Mouse (Mus musculus) kidney, embryonic 15.5 days (tissue): ENCODE measurements around the gene Hnrnpdl. TPM values are rescaled to one million over a fixed set of nuclear protein-coding genes. Genes with fewer than 3 reads are reported as not detected.

ENCODE experiments used
- ATAC-seq: fragments of 200-750 bp; cut with Nextera tagmentation; replicated peaks from 2 replicates; pipeline ENCODE4 v1.8.0; 2017; ENCODE audit warnings: moderate TSS enrichment; ENCODE audit not compliant: low FRiP score
- H3K27ac ChIP-seq: fragments of 300-500 bp; sonication (generic); 2 replicates; pipeline ENCODE4 v1.5.1; 2015; ENCODE audit warnings: mild to moderate bottlenecking, inconsistent platforms
- H3K27me3 ChIP-seq: fragments of 300-500 bp; sonication (generic); 2 replicates; pipeline ENCODE4 v1.6.1; 2015; ENCODE audit warnings: inconsistent platforms
- H3K36me3 ChIP-seq: fragments of 300-500 bp; sonication (generic); 2 replicates; pipeline ENCODE4 v1.6.1; 2015; ENCODE audit warnings: inconsistent platforms
- H3K4me1 ChIP-seq: fragments of 300-500 bp; sonication (generic); 2 replicates; pipeline ENCODE4 v1.6.1; 2015; ENCODE audit warnings: inconsistent platforms
- H3K4me2 ChIP-seq: fragments of 300-500 bp; sonication (generic); 2 replicates; pipeline ENCODE4 v1.6.1; 2015; ENCODE audit warnings: moderate library complexity, mild to moderate bottlenecking, inconsistent platforms
- H3K4me3 ChIP-seq: fragments of 300-500 bp; sonication (generic); replicated peaks from 2 replicates; pipeline ENCODE4 v1.5.1; 2015; ENCODE audit warnings: mild to moderate bottlenecking, inconsistent platforms
- H3K9ac ChIP-seq: fragments of 300-500 bp; sonication (generic); 2 replicates; pipeline ENCODE4 v1.6.1; 2015; ENCODE audit warnings: mild to moderate bottlenecking, inconsistent platforms
- H3K9me3 ChIP-seq: fragments of 300-500 bp; sonication (generic); replicated peaks from 2 replicates; pipeline ENCODE4 v1.6.1; 2016; ENCODE audit warnings: inconsistent platforms
- WGBS: fragments of 180-500 bp; shearing (Covaris S2); methylation state at CpG from one replicate; pipeline ENCODE4 v1.1.7; 2015; ENCODE audit warnings: mixed read lengths; 5-methylcytosine and 5-hydroxymethylcytosine counted together
- polyA plus RNA-seq: library from polyadenylated mRNA; unstranded; fragments of >200 nt; fragmentation: Nextera tagmentation; extraction: Ambion mirVana; gene quantifications from 2 replicates; pipeline ENCODE4 v1.2.1, GENCODE M21; 2015

Gene Hnrnpdl
- polyA plus RNA-seq, 1 experiment from 2014 or later: 169 TPM

- Histone ChIP-seq H3K27me3 (no peaks in the 10 kb centered on the region), H3K9ac (no peak overlapping the region), H3K36me3 (peaks cover 9% of the 10 kb centered on the region; the same call in 1 of the 2 replicates), H3K4me3 (no peak overlapping the region), H3K9me3 (no peaks in the 10 kb centered on the region), H3K27ac (no peak overlapping the region), H3K4me1 (peaks cover 38% of the 10 kb centered on the region), H3K4me2 (no peak overlapping the region)
- WGBS: 85% methylated on average over 4 of the region's 4 CpGs
- ATAC-seq: no peak
Measured at GRCm38 (mm10) chr5:100044030-100044429, 4.6 kb upstream of the Hnrnpdl start.

- 79% methylated on average over 5 of the region's 5 CpGs for WGBS
Measured at GRCm38 (mm10) chr5:100043361-100043760, 3.9 kb upstream of the Hnrnpdl start.

GRCm38 (mm10) chr5:100042467-100042866, 3.0 kb upstream of the Hnrnpdl start:
- Histone ChIP-seq H3K27me3 (no peaks in the 10 kb centered on the region), H3K27ac (no peak overlapping the region), H3K4me2 (no peak overlapping the region), H3K4me1 (peaks cover 25% of the 10 kb centered on the region), H3K36me3 (peaks cover 9% of the 10 kb centered on the region; the same call in 1 of the 2 replicates), H3K4me3 (no peak overlapping the region), H3K9me3 (no peaks in the 10 kb centered on the region), H3K9ac (no peak overlapping the region)
- 93% methylated on average over 8 of the region's 8 CpGs for WGBS
- no peak for ATAC-seq

More at GRCm38 (mm10) chr5:100043361-100043760, 3.9 kb upstream of the Hnrnpdl start:
- H3K4me2 ChIP-seq: no peak overlapping the region
- ATAC-seq: no peak
- H3K9me3 ChIP-seq: no peaks in the 10 kb centered on the region
- no peak overlapping the region for H3K9ac ChIP-seq
- H3K27me3 ChIP-seq: no peaks in the 10 kb centered on the region
- no peak overlapping the region for H3K27ac ChIP-seq
- no peak overlapping the region for H3K4me3 ChIP-seq
- H3K36me3 ChIP-seq: peaks cover 9% of the 10 kb centered on the region; the same call in 1 of the 2 replicates
- peaks cover 33% of the 10 kb centered on the region for H3K4me1 ChIP-seq

GRCm38 (mm10) chr5:100041272-100041671, 1.8 kb upstream of the Hnrnpdl start:
- Histone ChIP-seq H3K4me1 (peaks cover 27% of the 10 kb centered on the region), H3K4me3 (peak overlapping the region; percentile 97; the same call in 1 of the 2 replicates), H3K4me2 (peak overlapping the region; percentile 88), H3K27me3 (no peaks in the 10 kb centered on the region), H3K36me3 (peaks cover 21% of the 10 kb centered on the region), H3K27ac (no peak overlapping the region), H3K9me3 (no peaks in the 10 kb centered on the region), H3K9ac (no peak overlapping the region)
- 73% methylated on average over 4 of the region's 4 CpGs for WGBS
- ATAC-seq: no peak

- Histone ChIP-seq H3K4me2 (peak overlapping the region; percentile 88), H3K9ac (peak overlapping the region; percentile 100), H3K4me1 (peaks cover 34% of the 10 kb centered on the region), H3K27me3 (no peaks in the 10 kb centered on the region), H3K9me3 (no peaks in the 10 kb centered on the region), H3K36me3 (peaks cover 29% of the 10 kb centered on the region), H3K4me3 (peak overlapping the region; percentile 97), H3K27ac (peak overlapping the region; percentile 99)
- WGBS: 1% methylated on average over 19 of the region's 19 CpGs
- ATAC-seq: no peak
Measured at GRCm38 (mm10) chr5:100040281-100040784, 869 bp upstream of the Hnrnpdl start.

- ATAC-seq: peak; percentile 79
- peak overlapping the region; percentile 99 for H3K27ac ChIP-seq
- H3K4me3 ChIP-seq: peak overlapping the region; percentile 97
- H3K4me1 ChIP-seq: peaks cover 37% of the 10 kb centered on the region
- under 1% methylated on average over 110 of the region's 113 CpGs for WGBS
- peak overlapping the region; percentile 100 for H3K9ac ChIP-seq
- peak overlapping the region; percentile 88 for H3K4me2 ChIP-seq
- H3K9me3 ChIP-seq: no peaks in the 10 kb centered on the region
- H3K27me3 ChIP-seq: no peaks in the 10 kb centered on the region
- peaks cover 42% of the 10 kb centered on the region for H3K36me3 ChIP-seq
Measured at GRCm38 (mm10) chr5:100038714-100039601, 506 bp downstream of the Hnrnpdl start.

- H3K4me2 ChIP-seq: peak overlapping the region; percentile 80
- H3K4me1 ChIP-seq: peaks cover 38% of the 10 kb centered on the region
- peak overlapping the region; percentile 100 for H3K9ac ChIP-seq
- H3K27me3 ChIP-seq: no peaks in the 10 kb centered on the region
- under 1% methylated on average over 45 of the region's 45 CpGs for WGBS
- ATAC-seq: peak; percentile 34
- H3K36me3 ChIP-seq: peaks cover 46% of the 10 kb centered on the region
- no peaks in the 10 kb centered on the region for H3K9me3 ChIP-seq
- peak overlapping the region; percentile 97 for H3K4me3 ChIP-seq
- H3K27ac ChIP-seq: peak overlapping the region; percentile 99
Measured at GRCm38 (mm10) chr5:100037965-100038713, 1.3 kb downstream of the Hnrnpdl start.

GRCm38 (mm10) chr5:100036681-100037080, 2.8 kb downstream of the Hnrnpdl start:
- peaks cover 35% of the 10 kb centered on the region for H3K4me1 ChIP-seq
- H3K9ac ChIP-seq: peak overlapping the region; percentile 100; the same call in 1 of the 2 replicates
- H3K9me3 ChIP-seq: no peaks in the 10 kb centered on the region
- H3K4me2 ChIP-seq: peak overlapping the region; percentile 80
- ATAC-seq: no peak
- peak overlapping the region; percentile 97 for H3K4me3 ChIP-seq
- 8% methylated on average over 7 of the region's 7 CpGs for WGBS
- no peak overlapping the region for H3K27ac ChIP-seq
- peaks cover 55% of the 10 kb centered on the region for H3K36me3 ChIP-seq
- H3K27me3 ChIP-seq: no peaks in the 10 kb centered on the region

GRCm38 (mm10) chr5:100035950-100036349, 3.5 kb downstream of the Hnrnpdl start:
- Histone ChIP-seq H3K4me3 (peak overlapping the region; percentile 97), H3K4me2 (peak overlapping the region; percentile 80), H3K9me3 (no peaks in the 10 kb centered on the region), H3K36me3 (peaks cover 58% of the 10 kb centered on the region), H3K27me3 (no peaks in the 10 kb centered on the region), H3K4me1 (peaks cover 28% of the 10 kb centered on the region), H3K27ac (no peak overlapping the region), H3K9ac (no peak overlapping the region)
- 29% methylated on average over 7 of the region's 7 CpGs for WGBS
- ATAC-seq: no peak

- H3K27ac ChIP-seq: no peak overlapping the region
- H3K36me3 ChIP-seq: peaks cover 58% of the 10 kb centered on the region
- no peak overlapping the region for H3K4me2 ChIP-seq
- WGBS: 76% methylated on average over 3 of the region's 3 CpGs
- H3K27me3 ChIP-seq: no peaks in the 10 kb centered on the region
- ATAC-seq: 0 out of 2 replicates have a peak, but pooled peaks have one; percentile 33
- H3K9me3 ChIP-seq: no peaks in the 10 kb centered on the region
- H3K4me1 ChIP-seq: peaks cover 27% of the 10 kb centered on the region
- H3K9ac ChIP-seq: no peak overlapping the region
- H3K4me3 ChIP-seq: no peak overlapping the region
Measured at GRCm38 (mm10) chr5:100032646-100033045, 6.8 kb downstream of the Hnrnpdl start.

GRCm38 (mm10) chr5:100032107-100032506, 7.4 kb downstream of the Hnrnpdl start:
- peaks cover 24% of the 10 kb centered on the region for H3K4me1 ChIP-seq
- 91% methylated on average over 2 of the region's 2 CpGs for WGBS
- H3K4me3 ChIP-seq: no peak overlapping the region
- no peak overlapping the region for H3K27ac ChIP-seq
- peaks cover 55% of the 10 kb centered on the region for H3K36me3 ChIP-seq
- no peaks in the 10 kb centered on the region for H3K27me3 ChIP-seq
- H3K4me2 ChIP-seq: no peak overlapping the region
- ATAC-seq: no peak
- H3K9me3 ChIP-seq: no peaks in the 10 kb centered on the region
- no peak overlapping the region for H3K9ac ChIP-seq
